Mouse (Mus musculus) large intestine, adult 2 months (tissue): ENCODE measurements around the gene Rbp4. TPM values are rescaled to one million over a fixed set of nuclear protein-coding genes. Genes with fewer than 3 reads are reported as not detected.

ENCODE experiments used
- DNase-seq: peaks from one replicate; pipeline ENCODE4 v3.0.0-alpha.2; 2012; ENCODE audit warnings: low read depth, low spot score
- WGBS: fragments of 180-500 bp; shearing (Covaris S2); methylation state at CpG from one replicate; pipeline ENCODE4 v1.1.7; 2018; 5-methylcytosine and 5-hydroxymethylcytosine counted together
- polyA plus RNA-seq: library from polyadenylated mRNA; depleted of rRNA; stranded (reverse); fragments of >200 nt; gene quantifications from 2 replicates; pipeline ENCODE4 v1.2.3, GENCODE M21; 2012; rRNA removed

Gene Rbp4
- 13.0 and 15.4 TPM in 2 replicates for polyA plus RNA-seq

DNA sequence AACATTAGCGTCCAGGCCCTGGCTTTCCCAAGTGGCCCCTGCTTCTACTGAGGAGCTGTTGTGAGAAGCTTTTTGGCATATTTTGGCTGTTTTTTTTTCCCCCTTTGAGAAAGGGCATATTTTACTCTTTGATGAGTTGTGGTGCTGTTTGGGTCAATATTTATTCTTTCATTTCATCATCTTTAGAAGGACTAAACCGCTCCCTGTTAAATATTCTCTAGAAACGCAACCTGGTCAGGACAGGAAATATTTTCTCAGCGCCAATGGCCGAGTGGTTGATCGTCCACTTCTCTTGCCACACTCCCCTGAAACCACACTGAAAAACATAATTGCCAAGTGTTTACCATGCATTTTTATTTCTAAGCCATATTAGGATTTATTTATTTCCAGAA, at the start of gene Rbp4:
Gene Rbp4, minus strand, starts transcription at position 63 of the 392 bp plus-strand sequence.
- DNase-seq = no peak
- WGBS = 29% methylated on average over 6 of the region's 6 CpGs

DNA sequence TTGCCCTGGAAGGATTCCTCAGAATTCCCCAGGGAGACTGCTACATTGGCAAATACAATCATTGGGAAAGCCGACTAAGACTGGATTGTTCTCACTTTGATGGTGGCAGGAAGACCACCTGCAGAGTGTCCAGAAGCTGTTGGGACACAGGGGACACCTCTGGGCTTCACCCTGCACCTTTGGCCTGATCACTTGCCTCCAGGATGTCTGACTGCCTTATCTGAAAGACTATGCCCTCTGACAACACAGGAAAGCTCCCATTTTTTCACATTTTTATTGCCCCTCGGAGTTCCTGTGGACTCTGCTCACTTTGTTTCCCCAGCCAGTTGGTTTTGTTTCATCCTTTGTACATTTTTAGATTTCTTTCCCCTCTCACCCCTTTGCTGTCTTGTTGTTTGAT, 39.6 kb upstream of the Rbp4 start:
- WGBS = 18% methylated on average over 2 of the region's 2 CpGs
- no peak for DNase-seq

- no peak for DNase-seq
- 77% methylated on average over 21 of the region's 21 CpGs for WGBS
Observed at GRCm38 (mm10) chr19:38161648-38162354, 36.7 kb upstream of the Rbp4 start.

DNA sequence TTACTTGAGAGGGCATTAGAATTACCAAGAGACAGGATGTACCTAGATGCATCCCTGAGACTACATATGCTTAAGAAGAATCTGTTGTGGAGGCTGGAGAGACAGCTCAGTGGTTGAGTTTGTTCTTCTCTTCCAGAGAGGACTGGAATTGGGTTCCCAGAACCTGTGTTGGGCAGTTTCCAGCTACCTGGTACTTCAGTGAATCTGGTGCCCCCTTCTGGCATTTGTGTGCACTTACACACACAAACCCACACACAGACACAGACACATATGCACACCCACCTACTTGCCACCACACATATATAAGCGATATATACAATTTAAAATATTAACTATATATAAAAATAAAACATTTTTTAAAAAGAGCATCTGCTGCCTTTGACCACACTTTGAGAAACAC, 31.2 kb upstream of the Rbp4 start:
- DNase-seq = no peak
- WGBS = 100% methylated on average over 1 of the region's 1 CpGs

GRCm38 (mm10) chr19:38143540-38144271, 18.6 kb upstream of the Rbp4 start:
- 68% methylated on average over 4 of the region's 4 CpGs for WGBS
- DNase-seq = no peak

DNA sequence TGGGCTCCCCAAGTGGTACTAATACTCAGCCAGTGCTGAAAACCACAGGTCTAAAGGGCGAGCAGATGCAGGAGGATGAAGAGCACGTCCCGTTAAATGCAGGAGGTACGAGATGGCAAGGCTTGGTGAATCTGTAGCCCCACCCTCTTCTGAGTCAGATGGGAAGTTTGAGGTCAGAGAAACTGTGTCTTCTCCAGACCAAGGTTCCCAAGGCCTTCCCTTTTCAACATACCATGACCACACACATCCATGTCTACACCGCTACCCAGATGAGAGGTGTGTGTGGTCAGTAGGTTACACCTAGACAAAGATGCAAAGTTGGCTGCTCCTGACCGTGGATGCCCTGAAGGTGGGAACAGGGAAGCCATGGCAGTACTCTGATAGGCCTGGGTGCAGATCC, 9.7 kb upstream of the Rbp4 start:
- WGBS = 75% methylated on average over 6 of the region's 6 CpGs
- DNase-seq = no peak

- WGBS = 55% methylated on average over 11 of the region's 11 CpGs
- no peak for DNase-seq
Observed at GRCm38 (mm10) chr19:38133986-38134385, 8.9 kb upstream of the Rbp4 start.

- 85% methylated on average over 6 of the region's 6 CpGs for WGBS
- DNase-seq = no peak
Observed at GRCm38 (mm10) chr19:38132481-38132880, 7.4 kb upstream of the Rbp4 start, which contains the start of gene Pde6c. Pde6c (plus strand) TSS chr19:38132781.

- DNase-seq = no peak
- 72% methylated on average over 8 of the region's 8 CpGs for WGBS
Observed at GRCm38 (mm10) chr19:38126656-38127055, 1.6 kb upstream of the Rbp4 start.

- 2% methylated on average over 76 of the region's 77 CpGs for WGBS
- DNase-seq = no peak
Observed at GRCm38 (mm10) chr19:38124401-38125218, 471 bp downstream of the Rbp4 start.

DNA sequence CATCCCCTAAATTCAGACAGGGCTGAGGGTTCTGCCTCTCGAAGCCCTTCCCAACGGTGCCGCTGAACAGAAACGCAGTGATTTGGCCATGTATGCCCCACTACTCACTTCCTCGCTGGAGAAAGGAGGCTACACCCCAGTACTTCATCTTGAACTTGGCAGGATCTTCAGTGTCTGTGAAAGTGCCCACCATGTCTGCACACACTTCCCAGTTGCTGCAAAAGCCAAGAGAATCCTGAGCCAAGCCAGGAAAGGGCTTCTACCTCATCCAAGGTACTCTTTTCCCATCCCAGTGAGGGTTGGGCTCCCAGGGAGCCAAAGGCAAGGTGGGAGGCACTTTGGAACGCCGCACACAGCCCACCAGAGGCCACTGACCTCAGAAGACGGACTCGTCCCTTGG, 1.2 kb downstream of the Rbp4 start:
- no peak for DNase-seq
- WGBS = 44% methylated on average over 9 of the region's 9 CpGs

GRCm38 (mm10) chr19:38120123-38120760, 4.8 kb downstream of the Rbp4 start:
- WGBS = 87% methylated on average over 5 of the region's 5 CpGs
- DNase-seq = no peak

DNA sequence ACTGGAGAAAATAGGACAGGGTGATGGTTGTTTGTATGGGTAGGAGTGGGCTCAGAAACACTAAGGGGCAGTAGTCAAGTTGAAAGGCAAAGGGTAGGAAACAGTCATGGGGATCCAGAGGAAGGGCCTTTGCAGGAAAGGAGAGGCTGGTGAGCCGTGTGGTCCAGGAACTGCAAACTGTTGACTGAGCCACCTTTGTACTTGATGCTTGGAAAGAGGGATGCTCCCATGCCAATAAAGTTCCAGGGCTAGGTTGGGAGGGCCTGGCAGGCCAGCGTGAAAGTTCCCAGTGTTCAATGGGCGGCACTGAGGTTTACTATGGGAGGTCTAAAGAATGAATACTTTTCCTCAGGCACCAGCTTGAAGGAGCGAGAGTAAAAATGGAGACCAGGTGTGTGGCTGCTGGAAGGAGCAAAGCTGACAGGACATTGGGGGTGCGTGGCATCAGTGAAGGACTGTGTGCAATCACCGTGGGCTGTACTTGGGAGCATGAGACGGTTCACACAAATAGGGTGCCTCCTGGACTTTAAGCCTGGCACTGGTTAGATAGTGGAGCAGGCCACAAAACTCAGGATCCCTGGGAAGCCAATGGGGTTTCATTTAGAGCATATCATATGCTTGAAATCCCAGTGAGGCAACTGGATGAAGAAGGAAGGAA, 10.1 kb downstream of the Rbp4 start:
- no peak for DNase-seq
- 85% methylated on average over 7 of the region's 7 CpGs for WGBS

DNA sequence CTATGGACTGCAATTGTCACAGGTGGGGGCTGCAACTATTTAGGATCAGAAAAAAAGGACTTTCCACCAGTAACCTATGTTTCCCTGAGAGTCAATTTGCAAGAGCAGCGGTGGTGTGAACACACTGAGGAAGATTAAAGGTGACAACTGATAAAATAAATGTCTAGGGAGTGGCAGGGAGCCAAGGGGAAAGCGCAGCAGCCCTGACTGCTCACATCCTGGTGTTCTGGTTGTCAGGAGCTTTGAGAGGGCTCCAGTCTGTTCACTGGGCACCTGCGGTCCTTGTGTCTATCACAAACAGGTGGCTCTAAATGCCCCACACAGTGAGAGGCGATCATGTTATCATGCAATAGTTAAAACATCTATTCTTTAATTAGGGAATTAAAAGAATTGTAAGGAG, 12.5 kb downstream of the Rbp4 start:
- no peak for DNase-seq
- 30% methylated on average over 4 of the region's 4 CpGs for WGBS

DNA sequence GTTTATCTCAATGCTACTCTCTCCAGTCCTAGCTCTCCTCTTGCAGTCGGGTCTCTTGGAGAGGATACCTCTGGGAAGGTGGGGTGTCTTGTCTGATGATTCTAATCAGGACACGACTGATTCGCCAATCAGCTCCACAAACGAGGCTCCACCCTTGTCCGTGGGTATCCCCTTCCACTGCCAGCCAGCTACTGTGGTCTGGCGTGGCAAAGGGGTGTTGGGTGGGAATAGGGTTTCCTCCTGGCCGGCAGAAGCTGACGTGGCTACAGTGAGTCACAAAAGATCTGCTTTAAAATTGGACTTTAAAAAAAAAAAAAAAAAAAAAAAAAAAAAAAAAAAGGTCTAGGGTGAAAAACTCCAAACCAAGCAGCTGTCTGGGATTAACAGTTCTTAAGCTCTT, 14.0 kb downstream of the Rbp4 start:
- WGBS = 82% methylated on average over 8 of the region's 8 CpGs
- DNase-seq = no peak

DNA sequence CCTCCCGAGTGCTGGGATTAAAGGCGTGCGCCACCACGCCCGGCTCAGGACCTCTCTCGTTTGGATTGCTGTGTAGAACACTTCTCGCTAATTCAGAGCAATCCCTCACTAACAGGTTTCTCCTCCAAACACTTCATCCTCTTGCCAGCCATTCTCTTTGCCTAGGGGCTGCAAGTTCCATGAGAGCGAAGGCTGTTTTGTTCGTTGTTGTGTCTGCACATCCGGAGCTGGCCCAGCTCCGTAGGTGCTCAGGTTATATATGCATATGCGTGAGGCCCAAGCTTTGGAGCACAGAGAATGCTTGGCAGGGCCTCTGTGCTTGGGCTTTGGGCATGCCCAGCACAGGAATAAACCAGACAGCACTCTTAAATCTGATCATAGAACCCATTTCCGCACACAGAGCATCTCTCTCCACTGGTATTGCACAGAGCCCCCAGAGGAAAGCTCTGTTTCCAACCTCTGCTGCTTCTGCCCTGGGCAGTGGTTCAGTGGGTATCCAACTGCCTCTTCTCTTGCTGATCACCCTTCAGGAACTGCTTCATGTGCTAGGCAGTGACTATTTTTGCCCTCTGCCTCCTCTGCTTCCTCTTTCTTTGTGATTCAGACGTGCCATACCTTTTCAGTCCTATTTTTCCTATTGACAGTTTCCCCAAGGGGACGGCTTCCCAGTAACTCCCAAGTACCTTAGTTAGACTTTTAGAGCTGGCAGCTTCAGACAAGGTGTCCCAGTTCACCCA, 15.4 kb downstream of the Rbp4 start:
- DNase-seq = no peak
- 92% methylated on average over 15 of the region's 15 CpGs for WGBS

GRCm38 (mm10) chr19:38107871-38108270, 17.2 kb downstream of the Rbp4 start:
- peak; percentile 81 for DNase-seq
- 39% methylated on average over 4 of the region's 4 CpGs for WGBS

- no peak for DNase-seq
- under 1% methylated on average over 77 of the region's 77 CpGs for WGBS
Observed at GRCm38 (mm10) chr19:38096858-38097758, 28.0 kb downstream of the Rbp4 start, which contains the start of gene Ffar4. Ffar4 (plus strand) TSS chr19:38097071.
